ENCODE assay signal across 35 mouse cellular contexts in the genomic region with DNA sequence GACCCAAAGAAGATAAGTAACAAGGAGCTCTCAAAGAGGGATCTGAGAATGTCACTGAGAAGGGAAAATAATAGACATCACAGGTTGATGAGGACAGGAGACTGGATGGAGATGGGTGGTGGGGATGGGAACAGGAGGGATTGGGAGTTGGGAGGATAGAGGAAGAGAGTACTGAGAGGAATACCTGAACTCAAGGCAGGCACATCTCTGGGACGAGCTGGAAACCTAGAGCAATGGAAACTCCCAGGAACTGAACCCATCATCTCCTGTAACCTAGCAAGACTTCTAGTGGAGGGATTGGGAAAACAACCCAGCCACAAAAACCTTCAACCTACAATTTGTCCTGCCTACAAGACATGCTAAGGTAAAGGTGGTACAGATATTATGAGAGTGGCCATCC. TPM values are rescaled to one million over a fixed set of nuclear protein-coding genes. Genes with fewer than 3 reads are reported as not detected.
"Had no signal": no experiment of that assay in that cellular context is flagged by ENCODE, and none has a peak within 500 bp of the region (broad histone marks: within the 10 kb centered on the region; RNA-seq: fewer than 3 reads in every experiment).

No protein-coding gene starts in this region.

- H3K27me3 ChIP-seq: embryonic facial prominence, embryonic 12.5 days; embryonic facial prominence, embryonic 13.5 days; embryonic facial prominence, embryonic 15.5 days; forebrain, embryonic 12.5 days; forebrain, embryonic 13.5 days; forebrain, embryonic 15.5 days had no signal

- H3K36me3 ChIP-seq: embryonic facial prominence, embryonic 10.5 days; embryonic facial prominence, embryonic 12.5 days; embryonic facial prominence, embryonic 13.5 days; embryonic facial prominence, embryonic 15.5 days; forebrain, embryonic 10.5 days; forebrain, embryonic 12.5 days; forebrain, embryonic 15.5 days had no signal

- ATAC-seq: forebrain, embryonic 13.5 days; forebrain, embryonic 14.5 days; forebrain, embryonic 15.5 days; forebrain, embryonic 16.5 days; forebrain, postnatal 0 days had no signal

- H3K4me2 ChIP-seq: embryonic facial prominence, embryonic 12.5 days; embryonic facial prominence, embryonic 13.5 days; embryonic facial prominence, embryonic 15.5 days; forebrain, embryonic 12.5 days; forebrain, embryonic 13.5 days; forebrain, embryonic 15.5 days had no signal

- H3K9ac ChIP-seq: embryonic facial prominence, embryonic 12.5 days; embryonic facial prominence, embryonic 13.5 days; embryonic facial prominence, embryonic 15.5 days; forebrain, embryonic 12.5 days; forebrain, embryonic 13.5 days; forebrain, embryonic 15.5 days; forebrain, postnatal 0 days had no signal

- DNase-seq: cerebellum, adult 18-20 months; cerebellum, adult 2 months; cerebellum, adult 8-10 months; cerebellum, adult 9-10 months; cerebellum, adult 9-11 months; cerebellum, postnatal 10 days; cerebellum, postnatal 14 days; cerebellum, postnatal 25 days; cerebellum, postnatal 36 days; embryo, embryonic 11 days; forebrain, postnatal 0 days; gastrocnemius, adult 2 months; gastrocnemius, postnatal 10 days; gastrocnemius, postnatal 14 days; gastrocnemius, postnatal 25 days; gastrocnemius, postnatal 36 days; heart, adult 18-20 months had no signal

- H3K4me1 ChIP-seq: embryonic facial prominence, embryonic 10.5 days; embryonic facial prominence, embryonic 12.5 days; embryonic facial prominence, embryonic 13.5 days; embryonic facial prominence, embryonic 15.5 days; forebrain, embryonic 10.5 days; forebrain, embryonic 12.5 days; forebrain, embryonic 13.5 days; forebrain, embryonic 15.5 days had no signal

- H3K9me3 ChIP-seq: embryonic facial prominence, embryonic 10.5 days; embryonic facial prominence, embryonic 12.5 days; embryonic facial prominence, embryonic 13.5 days; embryonic facial prominence, embryonic 15.5 days; forebrain, embryonic 10.5 days; forebrain, embryonic 12.5 days; forebrain, embryonic 13.5 days; forebrain, embryonic 15.5 days had no signal

- H3K27ac ChIP-seq: embryonic facial prominence, embryonic 10.5 days; embryonic facial prominence, embryonic 12.5 days; embryonic facial prominence, embryonic 13.5 days; embryonic facial prominence, embryonic 15.5 days; forebrain, embryonic 10.5 days; forebrain, embryonic 12.5 days; forebrain, embryonic 13.5 days; forebrain, embryonic 15.5 days; gastrocnemius, adult 2 months had no signal

- H3K4me3 ChIP-seq: embryonic facial prominence, embryonic 10.5 days; embryonic facial prominence, embryonic 12.5 days; embryonic facial prominence, embryonic 13.5 days; embryonic facial prominence, embryonic 15.5 days; erythroblast, embryonic 14.5 days; forebrain, embryonic 10.5 days; forebrain, embryonic 12.5 days; forebrain, embryonic 13.5 days; forebrain, embryonic 15.5 days; gastrocnemius, adult 2 months had no signal

RNA-seq across cellular contexts. Expression of gene Fgg, which starts 8.7 kb away (rescaled TPM):
- total RNA-seq: common myeloid progenitor, adult 5-6 weeks; gastrocnemius, adult 2 months; gastrocnemius, postnatal 14 days; gastrocnemius, postnatal 25 days; granulocyte monocyte progenitor cell, adult 5-6 weeks; heart, adult 18-20 months had no signal
- polyA plus RNA-seq: cerebellum, adult 2 months; cortical plate, adult 2 months; embryonic facial prominence, embryonic 13.5 days; embryonic facial prominence, embryonic 15.5 days; erythroblast, embryonic 14.5 days; forebrain, embryonic 10.5 days; forebrain, embryonic 11.5 days; forebrain, embryonic 12.5 days; forebrain, embryonic 13.5 days; forebrain, embryonic 14.5 days; forebrain, embryonic 15.5 days; forebrain, postnatal 0 days; frontal cortex, adult 2 months had no signal

RNA-seq across cellular contexts. Expression of gene Fga, which starts 9.6 kb away (rescaled TPM):
- total RNA-seq: common myeloid progenitor, adult 5-6 weeks; forebrain, postnatal 0 days; gastrocnemius, adult 2 months; gastrocnemius, postnatal 14 days; gastrocnemius, postnatal 25 days; granulocyte monocyte progenitor cell, adult 5-6 weeks; heart, adult 18-20 months had no signal
- polyA plus RNA-seq: cortical plate, adult 2 months; embryonic facial prominence, embryonic 10.5 days; embryonic facial prominence, embryonic 11.5 days; embryonic facial prominence, embryonic 13.5 days; embryonic facial prominence, embryonic 14.5 days; forebrain, embryonic 10.5 days; forebrain, embryonic 11.5 days; forebrain, embryonic 12.5 days; forebrain, embryonic 13.5 days; forebrain, embryonic 14.5 days; forebrain, embryonic 15.5 days had no signal

RNA-seq across cellular contexts. Expression of gene Fgb, which starts 33.4 kb away (rescaled TPM):
- total RNA-seq: common myeloid progenitor, adult 5-6 weeks; forebrain, postnatal 0 days; gastrocnemius, adult 2 months; gastrocnemius, postnatal 14 days; gastrocnemius, postnatal 25 days; granulocyte monocyte progenitor cell, adult 5-6 weeks; heart, adult 18-20 months had no signal
- polyA plus RNA-seq: cortical plate, adult 2 months; embryonic facial prominence, embryonic 10.5 days; embryonic facial prominence, embryonic 13.5 days; forebrain, embryonic 10.5 days; forebrain, embryonic 11.5 days; forebrain, embryonic 12.5 days; forebrain, embryonic 13.5 days; forebrain, embryonic 14.5 days; forebrain, embryonic 15.5 days; forebrain, postnatal 0 days; frontal cortex, adult 2 months had no signal
